Mouse (Mus musculus) lung, adult 2 months (tissue): ENCODE measurements around the gene Nrxn3. TPM values are rescaled to one million over a fixed set of nuclear protein-coding genes. Genes with fewer than 3 reads are reported as not detected.

Experiments
- DNase-seq: peaks from one replicate; pipeline ENCODE4 v3.0.0; 2022
- H3K4me1 ChIP-seq: fragments of 200-500 bp; 2 replicates; pipeline ENCODE4 v1.6.1; 2011; ENCODE audit warnings: low read length; ENCODE audit not compliant: control insufficient read depth, insufficient read depth
- H3K4me3 ChIP-seq: fragments of 200-500 bp; replicated peaks from 2 replicates; pipeline ENCODE3; 2011; ENCODE audit warnings: low read depth, mild to moderate bottlenecking, control low read depth, low read length; ENCODE audit errors: extremely low read depth
- CTCF ChIP-seq: fragments of 200-500 bp; IDR thresholded peaks from 2 replicates; pipeline ENCODE4 v1.5.1; 2011; ENCODE audit warnings: mild to moderate bottlenecking, low read length, control low read depth; ENCODE audit not compliant: insufficient read depth
- POLR2A ChIP-seq: fragments of 200-500 bp; IDR thresholded peaks from 2 replicates; pipeline ENCODE4 v1.6.1; 2011; ENCODE audit warnings: low read depth, mild to moderate bottlenecking, control low read depth, low read length, borderline replicate concordance; ENCODE audit errors: extremely low read depth
- WGBS: fragments of 180-500 bp; shearing (Covaris S2); methylation state at CpG from one replicate; pipeline ENCODE4 v1.1.7; 2018; 5-methylcytosine and 5-hydroxymethylcytosine counted together
- polyA plus RNA-seq: library from polyadenylated mRNA; depleted of rRNA; stranded (reverse); fragments of >200 nt; gene quantifications from 2 replicates; pipeline ENCODE4 v1.2.3, GENCODE M21; 2012

The Nrxn3 gene
- polyA plus RNA-seq, 1 experiment, result 0.30 TPM

- no peak overlapping the region for H3K4me3 ChIP-seq
- no peaks in the 10 kb centered on the region for H3K4me1 ChIP-seq
- no peak for DNase-seq
- TF ChIP-seq CTCF, result no peak
- no peak for TF ChIP-seq POLR2A
Observed at GRCm38 (mm10) chr12:90270763-90271379, 1548.2 kb downstream of the Nrxn3 start.

- no peak for DNase-seq
- TF ChIP-seq CTCF, result no peak
- TF ChIP-seq POLR2A, result no peak
- H3K4me3 ChIP-seq, result no peak overlapping the region
- WGBS, result 77% methylated on average over 7 of the region's 7 CpGs
- H3K4me1 ChIP-seq, result no peaks in the 10 kb centered on the region
Observed at GRCm38 (mm10) chr12:90274621-90275236, 1552.1 kb downstream of the Nrxn3 start.

GRCm38 (mm10) chr12:90281236-90281635 lies 1558.6 kb downstream of the Nrxn3 start:
- TF ChIP-seq CTCF, result no peak
- no peak for TF ChIP-seq POLR2A
- no peak overlapping the region for H3K4me3 ChIP-seq
- H3K4me1 ChIP-seq, result no peaks in the 10 kb centered on the region
- 74% methylated on average over 1 of the region's 1 CpGs for WGBS
- no peak for DNase-seq

GRCm38 (mm10) chr12:90283022-90283421 lies 1560.3 kb downstream of the Nrxn3 start:
- Histone ChIP-seq H3K4me1 (no peaks in the 10 kb centered on the region), H3K4me3 (no peak overlapping the region)
- no peak for TF ChIP-seq POLR2A
- 90% methylated on average over 5 of the region's 5 CpGs for WGBS
- no peak for DNase-seq

DNA sequence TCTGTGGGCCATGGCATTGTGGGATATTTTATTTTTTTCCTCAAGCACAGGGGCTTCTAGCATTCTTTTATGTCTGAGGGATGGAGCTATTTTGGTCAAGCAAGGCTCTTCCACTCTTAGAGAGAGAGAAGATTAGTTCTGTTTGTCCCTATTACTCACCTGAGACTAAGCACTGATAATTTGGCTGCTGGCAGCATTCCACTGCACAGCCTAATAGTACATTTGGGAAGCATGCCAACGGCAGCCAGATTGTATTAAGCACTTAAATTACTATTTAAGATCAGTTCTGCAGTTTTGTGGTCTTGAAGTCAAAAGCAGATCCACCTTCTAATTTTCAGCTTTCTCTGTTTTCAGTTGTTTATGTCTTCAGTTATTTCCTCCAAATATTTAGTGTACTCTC lies 1580.0 kb downstream of the Nrxn3 start:
- Histone ChIP-seq H3K4me3 (no peak overlapping the region), H3K4me1 (no peaks in the 10 kb centered on the region)
- TF ChIP-seq POLR2A (no peak), CTCF (no peak)
- 58% methylated on average over 1 of the region's 1 CpGs for WGBS
- no peak for DNase-seq

DNA sequence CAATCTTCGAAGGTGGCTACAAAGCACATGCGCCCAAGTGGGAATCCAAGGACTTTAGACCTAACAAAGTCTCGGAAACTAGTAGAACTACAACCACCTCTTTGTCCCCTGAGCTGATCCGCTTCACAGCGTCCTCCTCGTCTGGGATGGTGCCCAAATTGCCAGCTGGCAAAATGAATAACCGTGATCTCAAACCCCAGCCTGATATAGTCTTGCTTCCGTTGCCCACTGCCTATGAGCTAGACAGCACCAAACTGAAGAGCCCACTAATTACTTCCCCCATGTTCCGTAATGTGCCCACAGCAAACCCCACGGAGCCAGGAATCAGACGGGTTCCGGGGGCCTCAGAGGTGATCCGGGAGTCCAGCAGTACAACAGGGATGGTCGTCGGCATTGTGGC lies 1609.1 kb downstream of the Nrxn3 start:
- WGBS, result 91% methylated on average over 15 of the region's 15 CpGs
- no peak for DNase-seq
- Histone ChIP-seq H3K4me3 (no peak overlapping the region), H3K4me1 (no peaks in the 10 kb centered on the region)
- TF ChIP-seq CTCF (no peak), POLR2A (no peak)

GRCm38 (mm10) chr12:90332459-90332858 lies 1609.8 kb downstream of the Nrxn3 start:
- no peak for TF ChIP-seq CTCF
- TF ChIP-seq POLR2A, result no peak
- no peak for DNase-seq
- 89% methylated on average over 3 of the region's 3 CpGs for WGBS
- Histone ChIP-seq H3K4me3 (no peak overlapping the region), H3K4me1 (no peaks in the 10 kb centered on the region)

- H3K4me1 ChIP-seq, result no peaks in the 10 kb centered on the region
- DNase-seq, result no peak
- no peak overlapping the region for H3K4me3 ChIP-seq
- TF ChIP-seq CTCF (no peak), POLR2A (no peak)
Observed at GRCm38 (mm10) chr12:90337496-90338228, 1615.0 kb downstream of the Nrxn3 start.

DNA sequence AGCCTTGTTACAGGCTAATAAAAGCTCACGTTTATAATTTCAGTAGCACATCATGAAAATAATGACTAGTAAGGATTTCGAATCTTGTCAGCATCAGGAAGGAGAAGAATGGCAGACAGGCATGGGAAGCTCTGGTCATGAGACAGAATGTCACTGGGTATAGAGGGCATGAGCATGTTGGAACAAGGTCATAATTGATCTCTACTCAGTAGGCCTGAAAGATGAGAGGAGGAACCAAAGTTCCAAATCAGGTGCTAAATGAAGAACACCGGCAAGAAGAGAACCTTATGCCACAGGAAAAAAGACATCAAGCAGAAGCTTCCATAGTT lies 1615.5 kb downstream of the Nrxn3 start:
- no peak for DNase-seq
- TF ChIP-seq CTCF (no peak), POLR2A (no peak)
- no peak overlapping the region for H3K4me3 ChIP-seq
- H3K4me1 ChIP-seq, result no peaks in the 10 kb centered on the region
- WGBS, result 64% methylated on average over 3 of the region's 3 CpGs
